Mouse (Mus musculus) frontal cortex, adult 2 months (tissue): ENCODE measurements around the gene Mrps23. TPM values are rescaled to one million over a fixed set of nuclear protein-coding genes. Genes with fewer than 3 reads are reported as not detected.

Source experiments
- DNase-seq, 2 experiments: peaks; one replicate each; pipeline ENCODE4 v3.0.0; 2022; ENCODE audit warnings: low spot score in 1 of 2; ENCODE audit errors: extremely low spot score in 1 of 2
- polyA plus RNA-seq: library from polyadenylated mRNA; depleted of rRNA; stranded (reverse); fragments of >200 nt; gene quantifications from 2 replicates; pipeline ENCODE4 v1.2.3, GENCODE M21; 2012; rRNA removed

Mrps23 gene
- polyA plus RNA-seq, 1 experiment, result 76.6 TPM

DNA sequence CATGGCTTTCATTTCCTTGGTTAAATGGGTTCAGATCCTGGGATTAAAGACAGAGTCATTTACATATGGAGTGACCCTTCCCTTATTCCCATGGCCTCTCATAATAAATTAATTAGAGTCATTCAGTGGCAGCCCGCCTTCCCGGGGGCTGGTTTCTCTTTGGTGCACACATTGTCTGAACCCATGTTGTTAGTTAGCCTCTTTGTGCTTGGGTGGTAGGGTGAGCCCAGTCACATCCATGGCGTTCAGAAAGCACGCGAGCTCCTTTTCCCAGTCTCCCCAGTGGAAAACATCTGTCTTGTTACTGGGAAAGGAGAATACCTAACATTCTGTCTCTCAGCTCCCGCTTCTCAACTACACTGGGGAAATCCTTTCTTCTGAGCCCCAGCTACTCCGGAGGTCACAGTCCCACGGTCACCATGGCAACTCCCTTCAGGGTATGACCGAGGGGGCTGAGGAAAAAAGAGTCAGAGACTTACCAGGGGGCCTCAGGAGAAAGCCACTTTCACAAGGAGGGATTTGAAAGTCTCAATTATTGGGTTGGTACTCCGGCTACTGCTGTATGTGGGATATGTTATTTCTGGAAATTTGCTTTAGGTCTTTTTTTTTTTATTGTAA is 36.7 kb downstream of the Mrps23 start:
- DNase-seq, result no peak

DNA sequence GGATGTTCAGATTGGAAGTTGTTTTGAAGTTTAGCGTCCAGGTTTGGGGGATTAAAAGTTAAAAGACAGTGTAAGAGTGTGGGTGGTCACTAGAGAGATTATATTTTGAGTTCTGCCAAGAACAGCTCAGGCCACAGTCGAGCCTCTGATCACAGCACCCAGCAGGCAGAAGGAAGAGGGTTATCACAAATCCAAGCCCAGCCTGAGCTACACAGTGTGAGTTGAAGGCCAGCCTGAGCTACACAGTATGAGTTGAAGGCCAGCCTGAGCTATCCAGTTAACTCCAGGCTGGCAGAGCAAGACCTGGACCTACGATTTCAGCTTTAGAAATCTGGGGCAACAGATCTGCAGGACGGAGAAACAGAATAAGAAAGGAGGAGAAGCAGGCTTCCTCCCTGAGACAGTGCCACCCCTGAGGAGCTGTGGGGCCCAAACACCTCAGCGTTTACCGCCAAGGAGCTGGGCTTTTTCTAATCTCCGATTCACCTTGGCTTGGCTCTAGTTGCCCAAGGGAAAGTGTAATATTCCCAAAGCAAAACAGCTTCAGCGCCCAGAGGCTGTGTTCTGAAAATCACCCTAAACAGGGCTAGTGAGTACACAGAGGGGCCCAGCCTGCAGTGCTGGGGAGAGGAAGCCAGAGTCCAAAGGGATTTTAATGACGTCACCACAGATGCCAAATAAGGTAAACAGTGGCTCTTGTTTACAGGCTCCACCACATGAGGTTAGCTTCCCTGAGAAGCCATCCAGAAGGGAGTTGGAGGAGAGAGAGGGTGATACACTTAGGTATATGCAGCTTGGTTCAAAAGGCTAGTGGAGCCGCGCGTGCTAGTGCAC is 37.5 kb downstream of the Mrps23 start:
- DNase-seq, result no peak

DNA sequence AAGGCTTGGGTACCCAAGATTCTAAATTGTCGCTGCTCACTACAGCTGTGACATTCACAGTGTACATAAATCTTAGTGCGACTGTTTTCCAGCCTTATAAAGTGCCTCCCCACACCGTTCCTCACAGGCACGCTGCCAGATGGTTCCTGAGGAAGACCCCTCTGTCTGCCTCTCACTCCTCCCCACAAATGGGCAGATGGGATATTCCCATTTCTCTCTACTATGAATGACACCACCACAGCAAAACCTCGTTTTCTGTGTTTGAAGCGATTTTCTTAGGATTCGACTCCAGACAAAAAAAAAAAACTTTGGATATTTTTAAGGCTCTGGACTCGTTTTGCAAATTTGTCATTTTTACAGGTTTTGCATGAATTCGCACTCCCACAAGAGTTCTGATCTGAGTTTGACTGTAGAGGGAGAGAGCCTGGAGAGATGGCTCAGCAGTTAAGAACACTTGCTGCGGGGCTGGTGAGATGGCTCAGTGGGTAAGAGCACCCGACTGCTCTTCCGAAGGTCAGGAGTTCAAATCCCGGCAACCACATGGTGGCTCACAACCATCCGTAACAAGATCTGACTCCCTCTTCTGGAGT is 41.5 kb downstream of the Mrps23 start:
- peak; percentile 41 to 70 for DNase-seq

GRCm38 (mm10) chr11:88248636-88249035 is 44.4 kb downstream of the Mrps23 start:
- no peak for DNase-seq

DNA sequence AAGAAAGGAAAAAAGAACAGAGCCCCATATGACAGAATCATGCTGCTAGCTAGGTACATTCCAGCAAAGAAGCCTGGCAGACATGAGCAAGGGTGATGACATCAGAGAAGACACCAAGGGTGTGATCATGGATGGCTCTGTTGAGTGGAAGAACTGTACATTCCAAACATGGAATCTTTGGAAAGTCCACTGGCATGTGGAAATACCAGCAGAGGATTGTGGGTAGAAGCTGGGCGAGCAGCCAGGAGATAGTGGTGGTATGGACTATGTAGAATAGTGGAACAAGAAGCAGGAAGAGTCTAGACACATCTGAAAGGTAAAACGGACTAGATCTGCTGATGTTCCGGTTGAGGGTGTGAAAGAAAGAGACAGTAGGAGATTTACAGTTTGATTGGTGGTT is 46.4 kb downstream of the Mrps23 start:
- DNase-seq, result no peak

DNA sequence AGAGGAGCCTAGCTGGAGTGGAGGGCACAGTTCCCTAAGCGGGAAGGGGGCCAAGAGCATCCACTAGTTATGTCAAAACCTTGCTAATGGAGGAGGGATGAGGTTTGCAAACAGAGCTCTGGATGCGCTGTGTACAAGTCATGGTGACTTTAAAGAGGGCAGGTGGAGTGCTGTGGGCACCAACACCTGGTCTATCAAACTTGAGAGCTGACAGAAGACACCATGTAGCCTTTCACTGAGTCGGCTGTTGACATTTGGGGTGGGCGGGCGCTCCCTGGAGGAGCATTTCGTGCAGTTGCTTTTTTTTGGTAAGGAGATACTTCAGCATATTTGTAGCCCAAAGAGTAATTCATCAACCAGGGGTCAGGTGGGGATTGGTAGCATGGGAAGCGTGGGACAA is 47.1 kb downstream of the Mrps23 start:
- no peak for DNase-seq

DNA sequence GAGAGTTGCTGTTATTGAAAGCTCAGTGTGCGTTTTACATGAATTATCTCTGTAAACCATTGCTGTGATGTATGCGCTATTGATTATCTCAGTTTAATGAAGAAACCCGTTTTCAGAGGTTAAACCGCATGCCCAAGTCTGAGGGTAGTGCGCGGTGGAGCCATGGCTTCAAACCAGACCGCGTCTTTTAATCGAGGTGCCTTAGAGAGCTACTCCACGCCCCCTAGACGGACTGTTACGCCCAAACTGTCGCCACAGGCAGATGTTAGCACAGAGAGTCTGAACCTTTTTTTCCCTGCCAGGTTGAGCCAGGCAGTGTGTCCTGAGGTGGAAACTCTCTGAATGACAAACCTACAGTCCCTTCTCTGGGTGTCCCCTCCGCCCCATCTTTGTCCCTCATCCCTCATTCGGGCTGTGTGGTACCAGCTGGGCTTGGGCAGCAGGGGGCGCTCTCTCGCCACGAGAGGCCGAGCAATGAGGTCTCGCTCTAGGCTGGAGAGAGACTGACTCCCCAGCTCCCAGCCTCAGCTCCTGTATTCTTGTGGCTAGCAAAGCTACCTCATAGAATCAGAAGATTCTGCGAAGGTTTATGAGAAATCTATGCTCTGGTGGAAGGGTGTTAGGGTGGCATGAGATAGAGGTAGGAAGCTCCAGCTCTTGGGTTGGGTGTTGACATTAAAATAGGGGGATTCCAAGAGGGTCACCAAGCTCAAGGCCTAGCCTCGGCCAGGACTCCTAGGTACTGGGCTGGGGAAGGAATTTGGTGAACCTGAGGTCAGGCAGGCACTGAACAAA is 48.0 kb downstream of the Mrps23 start:
- peak; percentile 23 to 89 for DNase-seq

GRCm38 (mm10) chr11:88252767-88253513 is 48.8 kb downstream of the Mrps23 start:
- DNase-seq, result no peak

DNA sequence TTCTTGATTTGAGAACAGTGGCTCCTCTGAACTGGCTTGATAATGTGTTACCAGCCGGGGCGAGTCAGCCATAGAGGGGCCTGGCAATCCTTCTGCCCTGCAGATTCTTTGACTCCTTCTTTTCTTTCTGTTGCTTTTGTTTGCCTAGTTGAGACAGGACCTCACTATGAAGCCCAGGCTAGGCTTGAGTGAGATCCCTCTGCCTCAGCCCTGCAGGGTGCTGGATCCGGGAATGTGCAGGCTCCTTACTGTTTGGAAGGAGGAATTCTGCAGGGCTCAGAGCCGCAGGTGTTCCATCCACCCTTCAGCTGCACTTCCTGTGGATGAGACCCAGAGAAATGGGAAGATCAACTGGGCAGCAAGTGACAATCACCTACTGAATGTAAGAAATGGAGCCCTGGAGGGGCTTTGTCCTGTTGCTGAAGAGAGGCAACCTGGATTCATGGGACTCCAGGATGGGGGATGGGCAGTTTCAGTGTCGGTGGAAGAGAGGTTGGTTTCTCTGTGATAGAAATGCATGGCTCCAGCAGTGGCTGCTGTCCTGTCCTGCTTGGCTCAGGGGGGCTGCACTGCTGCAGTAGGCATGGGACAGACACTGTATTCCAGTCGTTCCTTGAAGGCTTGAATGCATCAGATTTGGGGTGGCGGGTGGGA is 49.5 kb downstream of the Mrps23 start:
- no peak for DNase-seq

DNA sequence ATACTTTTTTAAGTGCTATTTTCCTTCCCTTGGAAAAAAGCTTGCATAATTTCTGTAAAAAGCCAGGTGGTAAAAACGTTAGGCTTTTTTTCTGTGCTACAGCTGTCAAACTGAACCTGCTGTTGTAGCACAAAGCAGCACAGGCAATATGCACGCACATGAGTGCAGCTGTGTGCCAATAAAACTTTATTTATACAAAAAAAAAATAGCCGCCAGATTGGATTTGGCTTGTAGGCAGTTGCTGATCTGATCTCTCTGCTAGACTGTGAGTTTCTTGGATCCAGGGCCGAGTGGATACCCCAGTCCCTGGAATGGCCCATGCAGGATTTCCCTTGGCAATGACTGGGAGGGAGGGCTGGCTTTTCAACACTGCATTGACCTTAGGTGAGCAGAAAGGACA is 53.5 kb downstream of the Mrps23 start:
- no peak for DNase-seq

- DNase-seq, result no peak
These were observed 54.0 kb downstream of the Mrps23 start for GRCm38 (mm10) chr11:88258212-88258611.

- DNase-seq, result no peak
These were observed 56.3 kb downstream of the Mrps23 start for GRCm38 (mm10) chr11:88260463-88260862.

Other genes with a start within 250 kb of the Mrps23 start
- gene Dynll2, start 216.9 kb upstream of the Mrps23 start, polyA plus RNA-seq, result 344 and 374 TPM in 2 replicates
- gene Srsf1, start 157.0 kb upstream of the Mrps23 start, polyA plus RNA-seq, result 337 and 338 TPM in 2 replicates
- 23.2 and 24.3 TPM in 2 replicates for gene Vezf1, start 136.1 kb upstream of the Mrps23 start, polyA plus RNA-seq
- 28.0 and 32.7 TPM in 2 replicates for gene Cuedc1, start 106.3 kb upstream of the Mrps23 start, polyA plus RNA-seq
- gene Ccdc182, start 89.7 kb downstream of the Mrps23 start, polyA plus RNA-seq, result not detected in 2 replicates